Mouse (Mus musculus) kidney, adult 2 months (tissue): ENCODE measurements around the gene Cacna1h.

Experiments
- CTCF ChIP-seq: fragments of 200-500 bp; conservative IDR thresholded peaks from 2 replicates; pipeline ENCODE4 v1.5.1; 2011; ENCODE audit warnings: low read depth, mild to moderate bottlenecking, control low read depth, low read length, moderate library complexity, mixed read lengths; ENCODE audit not compliant: insufficient read depth, insufficient read length
- POLR2A ChIP-seq: fragments of 200-500 bp; IDR thresholded peaks from one replicate; pipeline ENCODE4 v1.6.1; 2011; ENCODE audit warnings: low read depth, low read length, control low read depth

DNA sequence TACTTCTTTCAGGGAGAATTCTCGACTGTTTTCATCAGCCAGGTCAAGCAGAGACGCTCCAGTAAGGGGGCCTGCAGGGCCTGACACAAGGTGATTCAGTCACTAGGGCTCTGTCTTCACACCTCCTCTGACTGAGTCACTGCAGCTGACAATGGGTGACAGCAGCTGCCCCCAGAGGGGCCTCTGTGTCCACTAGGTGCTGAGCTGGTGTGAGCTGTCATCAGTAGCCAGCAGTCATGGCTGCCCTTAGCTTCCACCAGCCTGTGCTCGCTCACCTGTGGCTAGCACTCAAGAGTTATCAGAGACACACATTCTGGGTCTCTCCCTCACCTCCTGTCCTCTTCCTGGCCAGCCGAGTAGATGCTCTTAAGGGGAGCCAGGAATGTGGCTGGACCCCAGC lies 47.2 kb upstream of the Cacna1h start:
- no peak for TF ChIP-seq CTCF
- no peak for TF ChIP-seq POLR2A
